Mouse (Mus musculus): ENCODE data around the gene Armcx2. TPM values are rescaled to one million over a fixed set of nuclear protein-coding genes. Genes with fewer than 3 reads are reported as not detected.
"Not testable (repeated sequence)": the region's sequence is repeated elsewhere in the genome, so short reads cannot be mapped to it uniquely, and the experiment has no call there.

Armcx2 gene
- 1 to 10 TPM; 3.4 to 5.6 (median 5.1) TPM for total RNA-seq (2022)

DNA sequence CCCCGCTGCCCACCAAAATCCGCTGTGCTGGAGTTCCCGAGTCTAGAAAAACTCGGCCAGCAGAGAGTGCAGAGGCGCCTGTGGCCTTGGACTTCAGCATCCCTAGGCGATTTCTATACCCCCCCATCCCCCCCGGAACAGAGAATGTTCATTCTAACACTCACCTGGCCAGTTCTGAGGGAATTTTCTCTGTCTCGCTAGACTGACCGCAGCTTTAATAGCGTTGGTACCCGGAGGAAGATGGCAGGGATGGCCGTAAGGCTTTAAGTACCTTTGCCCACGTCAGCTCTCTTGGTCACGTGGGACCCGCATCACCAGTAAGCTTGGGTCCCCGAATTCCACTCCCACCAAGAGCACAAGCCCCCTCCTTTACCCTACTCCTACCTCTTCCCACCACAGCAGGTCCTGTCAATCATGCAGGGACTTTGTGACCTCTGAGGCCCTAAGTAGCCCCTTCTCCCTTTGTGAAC is at the start of gene Armcx2:
Armcx2 (minus strand) TSS at position 467 of the 470 bp plus-strand sequence.
- DNase-seq (ENCODE audit: low spot score): peak; percentile 33

- DNase-seq (ENCODE audit: low spot score): no peak
Measured at GRCm38 (mm10) chrX:134849662-134850061, 40.6 kb upstream of the Armcx2 start.

- DNase-seq (ENCODE audit: low spot score): no peak
Measured at GRCm38 (mm10) chrX:134844424-134844823, 35.4 kb upstream of the Armcx2 start.

DNA sequence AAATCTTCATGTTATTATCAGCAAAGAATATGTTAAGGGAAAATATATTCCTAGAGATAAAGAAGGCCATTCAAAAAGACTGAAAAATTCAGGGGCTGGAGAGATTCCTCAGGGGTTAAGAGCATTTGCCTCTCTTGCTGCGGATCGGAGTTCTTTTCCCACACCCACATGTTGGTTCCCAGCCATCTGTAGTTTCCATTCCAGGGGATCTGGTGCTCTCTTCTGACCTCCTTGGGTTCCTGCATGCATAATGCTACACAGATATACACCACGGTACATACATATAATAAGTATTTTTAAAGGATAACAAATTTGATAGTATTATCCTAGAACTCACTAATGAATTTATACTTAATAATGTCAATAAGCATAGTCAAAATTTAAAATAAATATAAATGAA is 21.5 kb upstream of the Armcx2 start:
- DNase-seq (ENCODE audit: low spot score): no peak

GRCm38 (mm10) chrX:134807833-134808754 is 927 bp downstream of the Armcx2 start:
- peak; percentile 3 for DNase-seq (ENCODE audit: low spot score)

GRCm38 (mm10) chrX:134787728-134788127 is 21.3 kb downstream of the Armcx2 start:
- no peak for DNase-seq (ENCODE audit: low spot score)

DNA sequence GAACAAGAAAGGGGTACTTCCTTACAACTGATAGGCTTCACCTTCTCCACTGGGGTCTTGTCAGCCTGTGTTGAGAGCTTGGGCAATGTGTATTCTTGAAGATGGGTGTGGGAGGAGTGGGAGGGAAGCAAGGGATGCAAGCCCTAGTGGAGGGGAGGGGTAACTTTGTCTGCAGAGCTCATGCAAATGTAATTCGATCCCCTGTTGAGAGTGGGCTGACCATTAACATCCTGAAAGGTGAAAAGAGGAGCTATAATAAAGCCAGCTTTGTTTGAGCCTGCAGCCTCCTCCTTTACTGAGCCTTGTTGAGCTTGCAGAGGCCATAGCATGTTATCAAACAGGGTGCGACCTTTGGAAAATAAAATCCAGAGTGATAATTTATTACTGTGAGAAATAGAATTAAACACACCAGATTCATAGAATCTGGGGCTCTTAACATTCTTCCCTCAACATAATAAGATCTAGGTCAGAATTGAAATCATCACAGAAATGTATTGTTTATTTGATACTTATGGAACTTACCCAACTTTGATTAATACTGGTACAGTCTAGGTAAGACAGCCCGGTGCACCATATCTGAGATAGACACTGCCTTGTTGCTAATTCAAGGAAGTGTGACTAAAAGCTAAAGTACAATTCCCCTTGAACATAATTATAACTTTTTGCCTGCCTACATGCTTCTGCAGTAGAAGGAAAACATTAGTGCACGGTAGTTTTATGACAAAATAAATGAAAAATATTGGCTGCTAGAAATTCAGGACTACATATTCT is 45.4 kb downstream of the Armcx2 start:
- DNase-seq (ENCODE audit: low spot score): not testable (repeated sequence)

GRCm38 (mm10) chrX:134757293-134757995 is 51.6 kb downstream of the Armcx2 start:
- DNase-seq (ENCODE audit: low spot score): no peak

- DNase-seq (ENCODE audit: low spot score): peak; percentile 54
Measured at GRCm38 (mm10) chrX:134756434-134757292, 52.4 kb downstream of the Armcx2 start, which contains the start of gene Armcx3. TSS of gene Armcx3 (plus strand) at chrX:134756595.

Small RNAs within 50 kb of the gene (microRNA-seq; reads per million reads assigned to microRNA genes)
- 1.1 reads per million for gene Mir7093

Other genes starting within 250 kb of the Armcx2 start
- gene Btk, start 225.7 kb downstream of the Armcx2 start, total RNA-seq (2022): 1 to 10 TPM in 1 of 4 experiments, under 1 TPM in 3; 0.44 to 1.3 (median 0.75) TPM
- 100 to 1,000 TPM in 2 of 4 experiments, 10 to 100 TPM in 2; 71.8 to 139 (median 101) TPM for gene Rpl36a, start 223.6 kb downstream of the Armcx2 start, total RNA-seq (2022)
- gene Gla, start 208.1 kb downstream of the Armcx2 start, total RNA-seq (2022): 1 to 10 TPM; 1.7 to 2.7 (median 1.7) TPM
- 10 to 100 TPM; 59.2 to 80.7 (median 62.8) TPM for gene Hnrnph2, start 208.0 kb downstream of the Armcx2 start, total RNA-seq (2022)
- gene Armcx4, start 122.7 kb downstream of the Armcx2 start, total RNA-seq (2022): 1 to 10 TPM; 2.1 to 7.4 (median 5.0) TPM
- gene Armcx1, start 91.3 kb downstream of the Armcx2 start, total RNA-seq (2022): 1 to 10 TPM; 2.5 to 4.3 (median 3.4) TPM
- gene Armcx6, start 57.8 kb downstream of the Armcx2 start, total RNA-seq (2022): 1 to 10 TPM in 1 of 4 experiments, under 1 TPM in 3; 0.50 to 1.1 (median 0.56) TPM
- 10 to 100 TPM; 11.3 to 14.2 (median 12.5) TPM for gene Armcx3, start 52.6 kb downstream of the Armcx2 start, total RNA-seq (2022)
- not detected for gene Nxf2, start 155.5 kb upstream of the Armcx2 start, total RNA-seq (2022)
- 10 to 100 TPM in 1 of 4 experiments, 1 to 10 TPM in 3; 4.7 to 10.7 (median 7.1) TPM for gene Zmat1, start 200.0 kb upstream of the Armcx2 start, total RNA-seq (2022)

All from heart, adult 8-10 months (tissue).